Mouse (Mus musculus): Measurements from ENCODE around the gene Sap30bp.

The Sap30bp gene

DNA sequence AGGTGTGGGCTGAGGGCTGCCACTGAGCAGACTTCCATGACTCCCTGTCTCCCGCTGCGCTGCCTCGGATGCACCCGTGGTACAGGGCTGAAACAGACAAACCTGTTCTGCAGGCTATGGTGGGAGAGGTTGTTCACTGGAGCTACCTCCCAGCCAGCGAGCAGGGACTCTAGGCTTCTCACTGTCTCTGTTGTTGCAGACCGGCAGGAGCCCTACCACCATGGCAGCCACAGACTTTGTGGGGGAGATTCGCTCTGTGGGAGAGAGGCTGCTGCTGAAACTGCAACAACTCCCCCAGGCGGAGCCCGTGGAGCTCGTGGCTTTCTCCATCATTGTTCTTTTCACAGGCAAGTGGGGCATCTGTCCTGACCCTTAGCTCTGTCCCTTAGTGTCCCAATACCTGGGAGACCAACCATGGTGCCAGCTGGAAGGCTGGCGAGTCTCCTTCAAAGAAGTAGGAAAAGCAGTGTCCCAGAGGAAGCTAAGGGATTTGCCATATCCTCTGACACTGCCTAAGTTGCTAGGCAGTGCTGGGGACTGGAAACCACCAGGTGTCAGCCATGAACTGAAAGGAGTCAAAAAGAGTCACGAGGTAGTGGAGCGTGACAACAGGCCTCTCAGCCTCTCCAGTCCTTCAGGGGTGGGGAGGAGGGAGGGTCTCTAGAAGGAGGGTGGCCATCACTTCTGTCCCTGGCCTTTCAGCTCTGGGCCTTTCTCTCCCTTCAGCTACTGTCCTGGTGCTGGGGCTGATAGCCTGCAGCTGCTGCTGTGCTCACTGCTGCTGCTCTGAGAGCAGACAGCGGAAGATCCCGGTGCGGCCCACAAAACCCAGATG is 27.9 kb upstream of the Sap30bp start:
- no peak for DNase-seq (ENCODE audit: extremely low spot score, low read depth, low spot score)

GRCm38 (mm10) chr11:115906116-115906515 is 27.0 kb upstream of the Sap30bp start:
- no peak for DNase-seq (ENCODE audit: extremely low spot score, low read depth, low spot score)

DNA sequence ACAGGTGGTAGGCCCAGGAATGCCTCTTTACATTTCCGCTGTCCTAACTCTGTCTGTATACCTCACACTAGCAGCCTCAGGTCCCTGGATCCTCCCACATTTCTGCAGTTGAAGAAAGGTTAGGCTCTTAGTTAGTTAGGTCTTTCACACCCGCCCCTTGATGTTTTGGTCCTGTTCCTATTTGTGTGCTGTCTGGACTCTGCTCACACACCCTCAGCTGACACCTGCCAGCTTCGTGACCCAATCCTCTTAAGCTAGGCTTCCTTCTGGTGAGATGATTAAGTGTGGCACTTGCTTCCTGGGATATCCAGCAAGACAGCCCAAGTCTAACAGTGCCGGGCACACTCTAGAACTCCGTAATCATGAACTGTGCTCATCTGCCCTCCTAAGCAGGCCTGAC is 26.6 kb upstream of the Sap30bp start:
- DNase-seq (ENCODE audit: extremely low spot score, low read depth, low spot score) = no peak

- DNase-seq (ENCODE audit: extremely low spot score, low read depth, low spot score) = no peak
These were observed 21.9 kb upstream of the Sap30bp start for GRCm38 (mm10) chr11:115911134-115911561.

- DNase-seq (ENCODE audit: extremely low spot score, low read depth, low spot score) = no peak
These were observed 21.3 kb upstream of the Sap30bp start, which contains the start of gene Smim6 for GRCm38 (mm10) chr11:115911632-115912376. TSS of gene Smim6 (plus strand) at chr11:115912017.

DNA sequence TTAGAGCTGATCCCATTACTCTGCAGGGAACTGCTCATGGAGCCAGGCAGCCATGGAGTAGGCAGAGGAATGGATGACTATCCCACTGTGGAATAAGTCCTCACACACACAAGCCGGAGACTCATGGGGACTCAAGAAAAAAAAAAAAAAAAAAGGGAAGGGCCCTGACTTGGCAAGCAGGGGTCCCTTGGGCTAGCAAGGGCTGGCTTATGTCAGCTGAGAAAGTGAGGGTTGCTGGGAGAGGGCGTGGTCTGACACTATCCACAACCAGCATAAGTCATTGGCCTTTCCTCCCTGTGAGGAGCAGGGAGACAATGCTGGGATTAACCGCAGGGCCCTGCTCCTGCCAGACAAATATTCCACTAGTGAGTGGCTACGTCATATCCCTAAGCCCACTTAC is 16.5 kb upstream of the Sap30bp start:
- DNase-seq (ENCODE audit: extremely low spot score, low read depth, low spot score) = no peak

DNA sequence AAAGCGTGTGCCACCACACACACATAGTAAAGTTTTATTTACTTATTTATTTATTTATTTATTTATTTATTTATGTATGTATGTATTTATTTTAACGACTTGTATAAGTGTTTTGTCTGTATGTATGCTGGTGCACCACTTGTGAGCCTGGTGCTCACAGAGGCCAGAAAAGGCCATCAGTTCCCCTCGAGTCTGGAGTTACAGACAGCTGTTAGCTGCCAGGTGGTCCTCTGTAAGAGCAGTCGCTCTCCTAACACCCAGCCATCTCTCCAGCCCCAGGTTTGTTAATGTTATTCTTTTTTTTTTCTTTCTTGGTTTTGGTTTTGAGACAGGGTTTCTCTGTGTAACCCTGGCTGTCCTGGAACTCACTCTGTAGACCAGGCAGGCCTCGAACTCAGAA is 14.4 kb upstream of the Sap30bp start:
- no peak for DNase-seq (ENCODE audit: extremely low spot score, low read depth, low spot score)

GRCm38 (mm10) chr11:115919073-115919472 is 14.0 kb upstream of the Sap30bp start:
- DNase-seq (ENCODE audit: extremely low spot score, low read depth, low spot score) = no peak

- DNase-seq (ENCODE audit: extremely low spot score, low read depth, low spot score) = peak; percentile 28
These were observed 12.8 kb upstream of the Sap30bp start for GRCm38 (mm10) chr11:115920110-115920818.

DNA sequence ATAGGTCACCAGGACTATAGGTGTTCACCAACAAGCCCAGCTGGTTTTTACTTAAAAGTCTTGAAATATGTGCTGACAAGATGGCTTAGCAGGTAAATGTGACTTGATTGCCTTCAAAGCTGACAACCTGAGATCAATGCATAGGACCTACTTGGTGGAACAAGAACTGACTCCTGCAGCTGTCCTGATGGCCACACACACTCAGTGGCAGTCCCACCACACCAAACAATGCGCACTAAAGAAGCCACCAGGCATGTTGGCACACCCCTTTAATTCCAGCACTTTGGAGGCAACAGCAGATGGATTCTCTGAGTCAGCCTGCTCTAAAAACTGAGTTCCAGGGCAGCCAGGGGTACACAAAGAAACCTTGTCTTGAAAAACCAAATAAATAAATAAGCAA is 11.1 kb upstream of the Sap30bp start:
- no peak for DNase-seq (ENCODE audit: extremely low spot score, low read depth, low spot score)

DNA sequence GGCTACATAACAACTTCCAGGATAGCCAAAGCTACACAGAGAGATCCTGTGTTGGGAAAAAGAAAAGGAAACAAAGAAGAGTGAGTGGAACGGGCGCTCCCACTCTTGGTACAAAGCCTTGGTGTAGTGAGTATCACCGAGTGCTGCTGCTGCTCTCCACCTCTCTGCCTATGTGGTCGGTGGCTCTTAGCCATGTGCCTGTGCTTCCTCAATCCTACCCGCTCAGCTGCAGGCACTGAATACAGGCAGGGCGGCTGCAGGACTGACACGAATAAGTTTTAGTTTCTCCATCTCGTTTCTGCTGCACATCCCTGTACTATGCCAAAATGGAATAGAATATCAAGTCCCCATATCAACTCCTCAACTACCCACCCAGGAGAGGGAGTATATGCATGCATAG is 4.1 kb upstream of the Sap30bp start:
- DNase-seq (ENCODE audit: extremely low spot score, low read depth, low spot score) = no peak

- DNase-seq (ENCODE audit: extremely low spot score, low read depth, low spot score) = no peak
These were observed 3.3 kb upstream of the Sap30bp start for GRCm38 (mm10) chr11:115929818-115930217.

- no peak for DNase-seq (ENCODE audit: extremely low spot score, low read depth, low spot score)
These were observed 1.8 kb upstream of the Sap30bp start for GRCm38 (mm10) chr11:115931235-115931634.

DNA sequence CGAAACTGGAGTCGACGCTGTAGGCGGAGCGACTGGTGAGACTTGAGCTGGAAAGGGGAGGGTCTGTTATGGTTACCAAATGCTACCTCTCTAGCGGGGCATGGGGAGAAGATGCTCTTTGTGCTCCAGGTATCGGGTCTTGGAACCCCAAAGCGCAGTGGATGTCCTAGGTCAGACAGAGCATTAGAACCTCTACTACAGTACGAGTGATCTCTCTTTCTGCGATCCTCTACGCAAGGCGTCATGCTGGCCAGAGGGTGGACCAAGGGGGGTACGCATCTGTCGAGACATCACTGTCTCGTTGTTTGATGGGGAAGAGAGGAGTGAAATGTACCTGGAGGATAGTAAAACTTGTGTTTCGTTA is 647 bp downstream of the Sap30bp start:
- DNase-seq (ENCODE audit: extremely low spot score, low read depth, low spot score) = no peak

DNA sequence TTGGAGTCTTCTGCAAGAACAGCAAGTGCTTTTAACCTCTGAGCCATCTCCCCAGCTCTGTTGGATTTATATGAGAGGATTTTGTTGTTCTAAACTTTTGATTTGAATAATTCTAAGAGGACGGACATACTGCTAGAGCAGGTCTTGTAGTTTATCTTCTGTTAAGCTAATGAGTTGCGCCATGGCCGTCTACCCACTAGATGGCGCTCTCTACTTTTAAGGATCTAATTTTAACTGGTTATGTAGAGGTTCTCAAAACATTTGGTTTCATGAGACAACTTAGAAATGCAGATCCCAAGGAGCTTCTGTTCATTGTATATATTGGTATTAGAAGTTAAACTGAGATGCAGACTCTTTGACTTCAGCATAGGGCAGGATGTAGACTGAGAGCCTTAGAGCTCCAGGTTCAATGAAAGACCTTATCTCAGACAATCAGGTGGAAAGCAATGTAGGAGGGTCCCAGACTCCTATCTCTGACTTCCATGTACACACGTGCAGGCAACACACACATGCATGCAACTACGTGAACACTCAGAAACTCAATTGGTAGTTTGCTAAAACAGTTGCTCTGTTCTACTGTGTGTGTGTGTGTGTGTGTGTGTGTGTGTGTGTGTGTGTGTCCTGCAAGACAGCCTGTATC is 6.7 kb downstream of the Sap30bp start:
- peak; percentile 57 for DNase-seq (ENCODE audit: extremely low spot score, low read depth, low spot score)

DNA sequence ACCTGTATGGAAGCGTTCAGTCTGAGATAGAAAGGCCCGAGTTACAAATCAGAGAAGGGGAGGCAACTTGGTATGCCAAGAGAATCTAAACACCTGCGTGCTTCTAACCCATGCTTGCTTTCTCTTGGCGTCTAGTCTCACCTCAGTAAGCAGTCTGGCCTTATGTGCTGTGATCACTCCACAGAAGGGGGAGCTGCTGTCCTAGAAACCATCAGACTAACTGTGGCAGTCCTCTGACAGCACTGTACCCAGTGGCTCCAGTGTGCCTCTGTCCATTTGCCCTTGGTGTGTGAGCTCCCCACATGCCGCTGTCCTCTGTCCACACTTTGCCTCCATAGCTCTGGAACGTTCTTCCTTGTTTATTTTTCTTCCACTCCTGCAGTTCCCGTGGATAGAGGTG is 8.9 kb downstream of the Sap30bp start:
- no peak for DNase-seq (ENCODE audit: extremely low spot score, low read depth, low spot score)

DNA sequence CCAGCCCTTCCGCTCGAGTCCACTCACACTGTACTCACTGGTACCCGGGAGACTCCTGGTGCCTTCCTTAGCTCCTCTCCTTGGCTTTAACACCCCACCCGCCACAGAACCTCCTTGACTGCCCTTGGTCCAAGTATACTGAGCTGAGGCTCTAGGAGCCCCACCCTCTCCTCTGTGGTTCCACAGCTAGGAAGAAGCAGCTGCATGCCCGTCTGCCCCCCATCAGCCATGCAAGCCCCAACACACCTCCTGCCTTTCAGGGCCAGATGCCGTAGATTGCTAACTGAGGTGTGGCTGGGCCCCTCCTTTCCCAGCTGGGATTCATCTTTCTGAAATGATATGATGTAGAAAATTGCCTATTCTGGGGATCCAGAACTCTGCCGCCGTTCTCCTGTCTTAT is 12.2 kb downstream of the Sap30bp start:
- DNase-seq (ENCODE audit: extremely low spot score, low read depth, low spot score) = no peak

- no peak for DNase-seq (ENCODE audit: extremely low spot score, low read depth, low spot score)
These were observed 13.2 kb downstream of the Sap30bp start for GRCm38 (mm10) chr11:115946221-115946828.

DNA sequence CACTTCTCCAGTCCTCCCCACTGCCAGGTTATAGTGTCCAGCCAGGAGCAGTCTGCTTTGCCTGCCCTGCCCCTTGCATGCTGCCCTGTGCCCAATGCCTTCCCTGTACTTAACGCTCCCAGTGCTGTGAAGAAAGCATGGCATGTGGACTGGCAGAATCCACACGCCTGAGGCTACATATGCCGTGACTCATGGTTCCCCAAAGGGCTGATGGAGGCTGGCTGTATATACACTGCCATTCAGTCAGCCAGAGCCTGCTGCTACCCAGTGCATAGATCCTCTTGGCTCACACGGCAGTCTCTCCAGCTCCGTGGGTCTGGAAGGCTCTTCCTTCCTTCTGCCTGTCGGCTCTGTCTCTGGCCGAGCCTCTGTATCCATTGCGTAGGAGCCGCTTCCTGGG is 15.2 kb downstream of the Sap30bp start:
- DNase-seq (ENCODE audit: extremely low spot score, low read depth, low spot score) = no peak

DNA sequence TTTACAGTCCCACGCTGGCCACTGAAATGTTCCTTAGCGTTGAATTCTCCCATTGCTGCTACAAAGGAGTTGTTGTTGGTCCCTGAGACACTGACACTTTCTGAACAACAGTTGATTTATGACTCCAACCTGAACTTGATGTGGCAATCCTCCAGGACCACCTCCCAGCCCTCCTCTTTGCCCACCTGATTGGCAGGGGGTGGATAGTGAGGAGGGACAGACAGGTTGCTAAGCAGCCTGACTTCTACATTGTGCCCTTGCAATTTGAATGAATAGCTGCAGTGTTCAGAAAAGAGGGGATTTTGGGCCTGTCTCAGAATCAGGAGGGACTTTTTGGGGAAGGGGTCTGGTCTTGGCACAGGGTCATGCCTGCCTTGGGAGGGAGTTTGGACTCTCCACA is 17.6 kb downstream of the Sap30bp start:
- no peak for DNase-seq (ENCODE audit: extremely low spot score, low read depth, low spot score)

DNA sequence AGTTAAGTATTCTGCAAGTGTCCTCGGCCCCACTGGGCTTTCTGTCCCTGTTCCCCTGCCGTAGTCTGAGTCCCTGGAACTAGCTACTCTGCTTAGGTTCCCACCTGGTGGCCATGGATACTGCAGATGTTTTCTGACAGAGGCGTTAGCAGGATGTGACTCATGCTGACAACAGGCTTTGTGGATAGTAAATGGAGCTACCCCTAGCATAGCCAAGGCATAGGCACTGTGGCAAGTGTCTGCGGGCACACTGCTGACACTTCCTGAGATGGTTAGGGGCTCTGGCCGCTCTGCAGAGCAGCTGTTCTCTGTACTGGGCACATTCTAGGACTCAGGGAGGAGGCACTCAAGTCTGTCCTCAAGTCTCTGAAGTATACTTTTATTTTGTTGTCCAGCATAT is 21.6 kb downstream of the Sap30bp start:
- no peak for DNase-seq (ENCODE audit: extremely low spot score, low read depth, low spot score)
